Mouse (Mus musculus): ENCODE data around the gene Kcnd1. TPM values are rescaled to one million over a fixed set of nuclear protein-coding genes. Genes with fewer than 3 reads are reported as not detected.

Kcnd1 gene
- total RNA-seq, 1 experiment from 2014 or later: 1.0 TPM

GRCm38 (mm10) chrX:7859191-7859753, 37.2 kb downstream of the Kcnd1 start:
- DNase-seq: no peak

GRCm38 (mm10) chrX:7863181-7863580, 41.1 kb downstream of the Kcnd1 start:
- DNase-seq: no peak

- DNase-seq: no peak
Observed at GRCm38 (mm10) chrX:7864551-7864950, 42.5 kb downstream of the Kcnd1 start.

- no peak for DNase-seq
Observed at GRCm38 (mm10) chrX:7865343-7865742, 43.3 kb downstream of the Kcnd1 start.

- DNase-seq: no peak
Observed at GRCm38 (mm10) chrX:7865786-7866185, 43.7 kb downstream of the Kcnd1 start.

GRCm38 (mm10) chrX:7867141-7867540, 45.1 kb downstream of the Kcnd1 start:
- no peak for DNase-seq

- no peak for DNase-seq
Observed at GRCm38 (mm10) chrX:7868506-7868905, 46.4 kb downstream of the Kcnd1 start.

GRCm38 (mm10) chrX:7869826-7870225, 47.7 kb downstream of the Kcnd1 start:
- DNase-seq: no peak

- DNase-seq: peak; percentile 81
Observed at GRCm38 (mm10) chrX:7878007-7878419, 55.9 kb downstream of the Kcnd1 start, which contains the start of gene Pim2. TSS of gene Pim2 (plus strand) at chrX:7878262.

- DNase-seq: peak; percentile 16
Observed at GRCm38 (mm10) chrX:7878495-7878894, 56.4 kb downstream of the Kcnd1 start.

- peak; percentile 41 for DNase-seq
Observed at GRCm38 (mm10) chrX:7879819-7880218, 57.7 kb downstream of the Kcnd1 start.

GRCm38 (mm10) chrX:7883841-7884567, 61.9 kb downstream of the Kcnd1 start, which contains the start of gene Slc35a2:
TSS of gene Slc35a2 (plus strand) at chrX:7884028.
- peak; percentile 75 for DNase-seq

Small RNA genes lying within 50 kb of the gene (microRNA-seq; reads per million reads assigned to microRNA genes)
- gene Mir1198: 50.4 to 54.4 reads per million in 2 experiments

Other genes with a start within 250 kb of the Kcnd1 start
- gene Foxp3, start 248.6 kb upstream of the Kcnd1 start, total RNA-seq (2021): not detected in 2 replicates
- 4.2 and 4.6 TPM in 2 replicates for gene Ppp1r3f, start 248.0 kb upstream of the Kcnd1 start, total RNA-seq (2021)
- 30.3 and 32.3 TPM in 2 replicates for gene Ccdc22, start 216.8 kb upstream of the Kcnd1 start, total RNA-seq (2021)
- not detected in 2 replicates for gene Cacna1f, start 215.2 kb upstream of the Kcnd1 start, total RNA-seq (2021)
- 28.5 and 34.6 TPM in 2 replicates for gene Syp, start 183.8 kb upstream of the Kcnd1 start, total RNA-seq (2021)
- gene Prickle3, start 165.0 kb upstream of the Kcnd1 start, total RNA-seq (2021): 17.9 and 20.0 TPM in 2 replicates
- 62.4 and 70.9 TPM in 2 replicates for gene Plp2, start 150.9 kb upstream of the Kcnd1 start, total RNA-seq (2021)
- gene Magix, start 141.0 kb upstream of the Kcnd1 start, total RNA-seq (2021): 0.52 and 0.86 TPM in 2 replicates
- gene Gpkow, start 125.2 kb upstream of the Kcnd1 start, total RNA-seq (2021): 50.4 and 54.9 TPM in 2 replicates
- 79.0 and 80.8 TPM in 2 replicates for gene Wdr45, start 108.0 kb upstream of the Kcnd1 start, total RNA-seq (2021)
- not detected in 2 replicates for gene Gm45208, start 100.0 kb upstream of the Kcnd1 start, total RNA-seq (2021)
- gene Praf2, start 93.8 kb upstream of the Kcnd1 start, total RNA-seq (2021): 8.4 and 11.0 TPM in 2 replicates
- gene Ccdc120, start 71.4 kb upstream of the Kcnd1 start, total RNA-seq (2021): 4.4 and 6.0 TPM in 2 replicates
- 40.7 and 45.0 TPM in 2 replicates for gene Tfe3, start 59.7 kb upstream of the Kcnd1 start, total RNA-seq (2021)
- 61.2 and 64.9 TPM in 2 replicates for gene Gripap1, start 32.5 kb upstream of the Kcnd1 start, total RNA-seq (2021)
- 74.6 and 83.3 TPM in 2 replicates for gene Otud5, start 19.1 kb downstream of the Kcnd1 start, total RNA-seq (2021)
- 11.1 and 12.3 TPM in 2 replicates for gene Pim2, start 56.0 kb downstream of the Kcnd1 start, total RNA-seq (2021)
- 43.1 and 81.5 TPM in 2 replicates for gene Slc35a2, start 61.7 kb downstream of the Kcnd1 start, total RNA-seq (2021)
- gene Pqbp1, start 77.0 kb downstream of the Kcnd1 start, total RNA-seq (2021): 118 and 127 TPM in 2 replicates
- gene Timm17b, start 77.1 kb downstream of the Kcnd1 start, total RNA-seq (2021): 114 and 134 TPM in 2 replicates
- not detected in 2 replicates for gene Gm10491, start 85.5 kb downstream of the Kcnd1 start, total RNA-seq (2021)
- gene Gm10490, start 87.3 kb downstream of the Kcnd1 start, total RNA-seq (2021): 1.9 TPM in 1 of 2 replicates, not detected in the other
- 39.1 and 47.5 TPM in 2 replicates for gene Pcsk1n, start 97.5 kb downstream of the Kcnd1 start, total RNA-seq (2021)
- gene Eras, start 106.3 kb downstream of the Kcnd1 start, total RNA-seq (2021): not detected in 2 replicates
- 17.9 and 26.7 TPM in 2 replicates for gene Hdac6, start 125.6 kb downstream of the Kcnd1 start, total RNA-seq (2021)
- gene Gata1, start 155.8 kb downstream of the Kcnd1 start, total RNA-seq (2021): not detected in 2 replicates
- gene Glod5, start 196.2 kb downstream of the Kcnd1 start, total RNA-seq (2021): not detected in 2 replicates

Measured in adrenal gland, postnatal 25 days (tissue).